Mouse (Mus musculus) c-Kit-negative CD71-positive TER-119-positive erythroid progenitor cells, embryonic 14.5 days (primary cell): Measurements from ENCODE around the gene Fam3c.
"Not testable (repeated sequence)": the region's sequence is repeated elsewhere in the genome, so short reads cannot be mapped to it uniquely, and the experiment has no call there.

Experiments used
- DNase-seq: peaks from one replicate; pipeline ENCODE4 v3.0.0-alpha.2; 2013; ENCODE audit warnings: low read depth, low spot score

Fam3c gene

DNA sequence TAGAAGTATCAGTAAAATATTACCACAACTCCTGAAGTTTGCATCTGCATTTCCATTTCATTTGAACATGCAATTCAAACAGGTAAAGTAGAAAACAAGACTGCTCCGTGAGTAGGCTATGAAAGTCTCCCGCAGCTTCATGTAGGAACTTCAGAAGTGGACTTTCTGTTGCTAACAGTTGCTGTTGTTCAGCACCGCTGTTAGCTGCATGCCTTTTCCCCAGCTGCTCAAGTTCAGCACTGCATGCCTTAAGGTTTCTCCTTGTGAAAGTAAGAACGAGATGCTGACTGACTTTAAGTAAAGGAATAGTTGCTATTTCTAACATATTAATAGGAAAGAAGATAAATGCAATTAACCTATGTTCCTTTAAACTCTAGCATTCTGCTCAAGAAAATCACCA, 64.0 kb downstream of the Fam3c start:
- no peak for DNase-seq

DNA sequence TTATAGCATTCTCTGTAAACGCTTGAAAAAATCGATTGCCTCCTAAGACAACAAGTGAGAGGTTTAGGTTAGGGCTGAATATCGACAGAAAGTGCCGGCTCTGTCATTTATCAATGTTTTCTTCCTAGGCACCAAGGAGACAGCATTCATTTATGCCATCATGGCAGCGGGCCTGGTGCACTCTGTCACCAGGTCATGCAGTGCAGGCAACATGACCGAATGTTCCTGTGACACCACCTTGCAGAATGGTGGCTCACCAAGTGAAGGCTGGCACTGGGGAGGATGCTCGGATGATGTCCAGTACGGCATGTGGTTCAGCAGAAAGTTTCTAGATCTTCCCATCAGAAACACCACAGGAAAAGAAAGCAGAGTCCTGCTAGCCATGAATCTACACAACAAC, 65.3 kb downstream of the Fam3c start:
- DNase-seq = no peak

DNA sequence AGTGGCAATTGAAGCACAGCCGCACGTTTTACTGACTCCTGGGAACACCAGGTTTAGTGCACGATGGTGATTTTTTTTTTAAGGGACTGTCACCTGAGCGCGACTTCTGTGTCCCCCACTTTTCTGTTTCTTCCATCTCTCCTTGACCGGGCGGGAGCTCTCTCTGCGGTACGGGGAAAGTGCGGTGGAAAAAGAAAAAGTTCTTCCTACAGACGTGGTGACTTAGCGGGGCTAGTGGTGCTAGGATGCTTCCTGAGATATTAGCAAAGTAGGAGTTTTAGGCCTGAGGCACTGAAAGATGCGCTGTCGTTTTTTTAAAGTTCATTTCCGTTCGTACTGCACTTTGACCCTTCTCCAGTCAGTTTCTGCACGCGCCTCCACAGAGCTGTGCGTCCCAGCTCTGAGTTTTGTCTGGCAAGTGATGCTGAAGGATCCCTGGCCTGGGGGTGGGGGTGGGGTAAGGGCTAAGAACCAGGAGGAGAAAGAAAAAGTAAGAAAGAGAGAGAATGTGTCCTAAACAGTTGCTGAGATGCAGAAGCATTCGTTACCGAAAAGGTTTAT, 66.5 kb downstream of the Fam3c start:
- no peak for DNase-seq

DNA sequence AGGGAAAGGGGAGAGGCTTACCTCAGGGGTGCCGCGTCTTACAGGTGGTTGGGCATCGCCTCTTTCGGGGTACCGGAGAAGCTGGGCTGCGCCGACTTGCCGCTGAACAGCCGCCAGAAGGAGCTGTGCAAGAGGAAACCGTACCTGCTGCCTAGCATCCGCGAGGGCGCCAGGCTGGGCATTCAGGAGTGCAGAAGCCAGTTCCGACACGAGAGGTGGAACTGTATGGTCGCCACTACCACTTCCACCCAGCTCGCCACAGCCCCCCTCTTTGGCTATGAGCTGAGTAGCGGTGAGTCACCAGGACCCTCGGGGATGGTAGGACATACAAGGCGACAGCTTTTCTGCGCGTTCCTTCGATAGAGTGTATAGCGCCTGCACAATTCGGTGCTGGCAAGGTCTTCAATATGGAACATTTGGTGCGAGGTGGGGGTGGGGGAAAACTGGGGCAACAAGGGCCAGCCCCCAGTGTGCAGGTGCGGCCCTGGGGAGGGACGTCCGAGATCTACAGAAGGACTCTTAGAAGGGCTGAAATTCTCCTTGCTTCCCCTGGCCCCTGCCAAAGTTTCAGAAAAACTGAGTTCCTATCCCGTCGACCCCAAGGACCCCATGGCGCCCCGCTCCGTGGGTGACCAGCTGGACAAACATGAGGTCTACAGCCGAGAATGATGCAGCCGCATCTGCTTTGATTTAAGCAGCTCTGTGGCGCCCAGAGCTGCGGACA, 67.1 kb downstream of the Fam3c start:
- DNase-seq = no peak

DNA sequence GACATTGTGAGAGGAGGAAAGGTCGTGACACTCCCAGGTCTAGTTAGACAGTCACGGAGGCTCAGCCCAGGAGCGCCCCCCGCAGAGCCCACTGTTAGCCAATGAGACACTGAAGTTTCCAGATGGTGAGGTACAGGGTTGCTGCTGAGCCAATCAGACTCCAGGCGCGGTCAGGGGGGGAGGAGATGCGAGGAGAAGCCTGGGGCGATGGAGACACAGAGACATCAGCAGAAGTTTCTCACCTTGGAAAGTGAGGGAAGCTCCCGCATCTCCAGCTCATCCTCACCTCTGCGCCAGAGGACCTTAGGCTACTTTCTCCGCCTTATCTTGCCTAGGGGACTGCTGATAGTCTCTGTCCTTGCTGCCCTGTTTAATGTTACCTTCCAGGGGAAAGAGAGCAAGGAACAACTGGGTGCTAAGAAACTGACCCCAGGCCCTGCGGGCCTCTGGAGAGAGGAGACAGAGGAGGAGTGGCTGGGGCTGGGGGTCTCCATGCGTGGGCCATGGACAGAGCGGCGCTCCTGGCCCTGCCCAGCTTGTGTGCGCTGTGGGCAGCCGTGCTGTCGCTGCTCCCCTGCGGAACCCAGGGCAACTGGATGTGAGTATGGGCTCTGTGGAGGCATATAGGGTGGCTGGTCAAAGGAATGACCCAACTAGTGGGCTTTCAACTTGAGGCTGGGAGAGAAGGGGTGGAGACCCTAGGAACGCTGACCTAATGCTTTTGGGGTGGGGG, 67.9 kb downstream of the Fam3c start, which contains the start of gene Wnt16:
Wnt16 (plus strand) TSS at position 224 of the 733 bp plus-strand sequence.
- no peak for DNase-seq

DNA sequence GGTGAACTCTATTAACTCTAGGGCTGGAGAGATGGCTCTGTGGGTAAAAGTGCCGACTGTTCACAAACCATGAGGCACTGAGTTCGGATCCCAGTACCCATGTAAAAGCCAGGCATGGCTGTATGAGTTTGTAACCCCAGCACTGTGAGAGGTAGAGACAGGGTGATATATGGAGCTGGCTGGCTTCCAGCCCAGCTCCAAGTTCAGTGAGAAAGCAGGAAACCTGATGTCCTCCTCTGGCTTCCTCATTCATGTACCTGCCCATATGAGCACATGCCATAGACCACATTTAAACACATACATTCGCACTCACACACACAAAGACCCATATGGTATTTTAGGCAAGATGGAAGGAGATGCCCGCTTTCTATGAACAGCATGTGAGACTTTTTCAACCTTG, 73.6 kb downstream of the Fam3c start:
- no peak for DNase-seq

DNA sequence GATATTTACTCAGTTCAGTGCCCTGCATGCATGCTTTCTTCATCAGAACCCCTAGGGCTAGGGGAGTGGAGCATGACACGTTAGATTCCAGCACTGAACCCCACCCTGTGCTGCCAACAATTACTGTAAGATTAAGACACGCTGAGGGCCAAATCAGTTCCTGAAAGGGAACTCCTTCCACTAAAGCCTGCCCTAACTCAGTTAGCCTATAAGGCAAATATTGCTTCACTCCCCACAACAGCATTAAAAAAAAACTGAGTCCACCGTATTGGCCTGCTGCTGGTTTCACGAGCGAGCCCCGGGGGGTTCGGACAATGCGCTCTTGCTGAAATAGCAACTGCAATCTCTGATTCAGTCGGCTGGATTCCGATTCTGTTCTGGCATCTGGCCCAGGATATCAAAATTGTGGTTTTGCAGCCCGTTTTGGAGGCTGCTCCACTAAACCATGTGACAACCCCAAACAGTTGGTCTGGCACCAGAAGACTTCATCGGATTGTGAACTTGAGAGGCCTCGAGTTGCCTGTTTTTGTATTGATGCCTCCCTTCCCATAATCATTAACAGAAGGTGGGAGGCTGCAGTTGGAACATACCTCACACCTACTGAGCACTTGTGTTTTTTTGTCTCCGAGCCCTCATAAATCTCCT, 75.7 kb downstream of the Fam3c start:
- DNase-seq = no peak

DNA sequence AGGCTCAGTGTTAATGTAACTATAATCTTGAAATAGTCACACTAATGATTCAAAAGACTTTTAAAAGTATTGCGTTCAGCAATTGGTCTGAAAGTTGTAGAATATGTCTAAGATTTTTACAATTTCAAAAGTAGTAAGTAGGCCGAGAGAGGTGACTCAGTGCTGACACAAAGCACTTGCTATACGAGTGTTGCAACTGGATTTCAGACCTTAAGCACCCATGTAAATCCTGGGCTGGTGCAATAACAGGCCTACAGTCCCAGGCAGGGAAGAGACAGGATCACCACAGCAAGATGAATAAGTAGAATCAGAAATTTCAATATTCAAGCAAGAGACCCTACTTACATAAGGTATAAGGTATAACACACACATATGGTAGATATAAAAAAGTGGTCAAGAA, 78.1 kb downstream of the Fam3c start:
- DNase-seq = no peak

DNA sequence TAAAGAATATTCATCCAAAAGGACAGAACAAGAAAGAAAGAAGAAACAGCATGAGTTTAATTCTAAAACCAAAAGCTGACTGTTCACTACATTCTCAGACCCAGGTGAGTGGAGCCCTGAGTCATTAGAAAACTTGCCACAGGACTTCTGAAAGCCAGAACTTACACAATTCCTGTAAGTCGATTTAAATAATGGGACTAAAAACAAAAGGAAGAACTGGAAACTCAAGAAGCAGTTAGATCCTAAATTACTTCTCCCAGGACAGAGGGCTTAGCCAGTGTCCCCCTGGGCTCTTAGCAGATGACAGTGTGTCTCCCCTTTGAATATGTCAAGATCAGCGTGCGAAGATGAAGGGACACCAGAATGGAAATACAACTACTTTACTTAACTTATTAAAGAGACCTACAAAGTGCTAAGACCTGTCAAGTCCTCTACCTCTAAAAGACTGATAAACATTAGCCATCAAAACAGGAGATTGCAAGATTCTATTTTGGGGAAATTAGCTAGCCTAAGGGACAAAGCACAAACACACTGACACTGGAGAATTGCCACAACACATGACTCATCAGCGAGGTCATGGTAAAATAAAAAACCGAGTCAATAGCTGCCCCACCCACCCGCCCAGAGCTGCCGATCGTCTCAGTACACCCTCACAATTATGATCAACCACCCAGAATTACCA, 86.1 kb downstream of the Fam3c start:
- DNase-seq = no peak

DNA sequence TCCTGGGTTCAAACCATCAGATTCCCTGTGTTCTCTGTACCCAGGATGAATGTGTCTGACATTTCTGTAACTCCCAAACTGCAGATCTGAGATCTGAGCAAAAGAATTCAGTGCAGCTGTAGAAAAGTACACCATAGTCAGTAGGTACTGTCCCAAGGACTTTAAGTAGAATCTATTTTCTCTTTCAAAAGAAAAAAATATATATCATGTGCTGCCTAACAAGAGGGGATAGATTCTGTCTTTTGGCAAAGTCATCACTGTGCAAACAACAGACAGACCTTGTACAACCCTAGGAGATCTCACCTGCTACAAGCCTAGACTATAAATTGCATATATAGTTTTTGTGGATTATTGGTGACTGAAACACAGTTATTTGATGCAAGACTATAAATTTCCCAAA, 87.4 kb downstream of the Fam3c start:
- DNase-seq = no peak

DNA sequence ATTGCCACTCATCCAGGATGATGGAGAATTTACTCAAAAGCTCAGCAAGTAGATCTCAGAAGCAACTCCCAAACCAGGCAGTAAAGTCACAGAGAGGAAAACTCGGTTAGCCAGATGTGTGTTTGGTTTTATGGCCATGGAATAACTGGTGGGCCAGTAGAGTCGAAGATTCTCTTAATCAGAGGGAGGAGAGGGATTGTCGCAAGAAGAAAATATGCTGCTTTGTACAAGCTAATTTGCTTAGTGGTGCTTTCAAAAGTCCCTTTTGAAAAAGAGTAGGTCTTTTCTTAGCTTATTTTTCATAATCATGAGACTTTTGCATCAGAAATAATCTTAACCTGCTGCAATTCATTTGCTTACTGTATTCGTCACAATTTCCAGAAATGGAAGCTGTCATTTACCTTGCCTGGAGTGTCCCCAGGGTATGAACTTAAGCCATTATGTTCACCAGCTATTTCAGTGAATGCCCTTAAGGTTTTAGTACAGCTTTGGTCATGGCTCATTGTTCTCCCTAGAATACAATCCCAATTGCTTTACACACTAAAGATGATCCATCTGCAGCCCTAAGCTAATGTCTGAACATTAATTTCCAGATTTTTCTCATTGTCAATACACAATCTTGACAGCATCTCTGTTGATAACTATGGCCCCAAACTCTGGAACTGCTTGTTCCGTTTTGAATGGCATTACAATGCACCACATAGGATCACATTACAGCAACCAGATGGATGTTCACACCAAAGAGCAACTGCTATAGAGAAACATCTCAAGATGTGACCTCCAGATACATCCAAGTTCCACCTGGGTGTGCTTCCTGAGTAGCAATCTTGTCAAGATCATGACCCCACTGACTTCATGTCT, 88.0 kb downstream of the Fam3c start:
- no peak for DNase-seq

DNA sequence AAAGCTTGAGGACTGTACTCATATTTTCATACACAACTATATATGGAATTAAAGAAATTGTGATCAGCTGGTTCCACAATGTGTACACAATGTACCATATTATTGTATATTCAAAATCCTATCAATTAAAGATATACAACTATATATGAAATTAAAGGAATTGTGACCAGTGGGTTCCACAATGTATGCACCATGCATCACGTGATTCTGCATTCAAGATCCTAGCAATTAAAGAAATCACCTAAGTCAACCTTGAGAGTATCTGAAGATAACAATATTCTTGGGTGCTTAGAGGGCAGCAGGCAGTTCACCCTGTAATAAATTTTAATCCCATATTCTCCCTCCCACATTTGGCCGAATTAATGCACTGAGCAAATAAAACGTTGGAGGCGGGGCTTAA, 90.0 kb downstream of the Fam3c start:
- DNase-seq = no peak

DNA sequence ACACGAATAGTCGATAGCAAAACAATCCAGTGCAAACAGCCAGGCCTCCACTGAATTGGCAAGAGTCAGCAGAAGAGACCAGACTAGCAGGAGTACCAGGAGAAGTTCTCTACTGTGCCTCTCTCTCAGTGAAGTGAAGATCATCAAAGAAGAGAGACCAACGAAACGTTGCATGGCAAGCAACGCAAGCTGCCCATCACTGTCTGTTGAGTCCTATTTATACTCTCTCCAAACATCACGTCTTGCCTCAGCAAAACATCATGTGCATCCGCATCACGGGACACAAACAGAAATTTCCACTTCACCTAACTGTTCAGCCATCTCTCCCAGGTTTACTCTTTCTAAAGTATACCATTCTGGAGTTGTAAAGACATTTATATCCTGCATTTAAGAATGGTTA, 91.9 kb downstream of the Fam3c start:
- DNase-seq = not testable (repeated sequence)

DNA sequence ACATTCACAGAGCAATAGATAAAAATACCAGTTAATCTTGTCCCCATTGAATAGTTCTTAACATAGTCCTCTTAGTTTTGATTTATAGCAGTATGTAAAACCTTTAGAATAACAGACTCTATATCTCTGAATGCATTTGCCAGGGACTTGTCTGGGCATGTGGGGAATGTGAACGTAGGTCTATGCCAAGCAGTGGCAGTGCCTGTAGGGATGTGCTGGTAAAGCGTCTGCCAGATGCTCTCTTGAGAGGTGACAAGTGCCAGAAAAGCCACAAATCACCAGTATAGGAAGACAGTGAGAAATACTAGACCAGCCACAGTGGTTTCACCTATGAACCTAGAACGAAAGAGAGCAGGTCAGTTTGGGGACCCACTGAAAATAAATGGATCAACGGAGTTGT, 93.5 kb downstream of the Fam3c start:
- no peak for DNase-seq

DNA sequence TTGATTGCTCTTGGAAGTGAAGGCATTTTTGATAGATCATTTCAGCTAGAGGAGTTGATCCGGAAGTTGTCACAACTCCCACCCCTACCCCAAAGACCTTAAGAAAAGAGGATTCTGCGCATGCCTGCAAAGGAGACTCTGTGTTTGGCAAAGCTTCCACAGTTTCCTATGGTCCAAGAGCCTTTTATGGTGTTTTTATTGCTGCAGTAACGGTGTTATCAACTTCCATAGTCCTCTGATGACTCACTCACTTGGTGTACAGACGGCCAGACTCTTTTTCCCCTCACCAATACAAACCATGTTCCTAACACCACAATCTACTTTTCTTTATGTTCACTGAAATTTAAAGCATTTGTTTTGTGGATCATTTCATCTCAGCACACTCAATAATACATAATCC, 97.3 kb downstream of the Fam3c start:
- DNase-seq = no peak
